Mouse (Mus musculus) stomach, embryonic 14.5 days (tissue): ENCODE measurements at regions not wholly inside any gene's neighbourhood (a gene's known extent, or its start where the extent isn't known, plus 50 kb on each side); places are given as distances from the start of the nearest gene placed in this dataset. TPM values are rescaled to one million over a fixed set of nuclear protein-coding genes. Genes with fewer than 3 reads are reported as not detected.

ENCODE experiments used
- ATAC-seq: fragments of 200-750 bp; cut with Nextera tagmentation; 2 replicates; pipeline ENCODE4 v1.8.0; 2017; ENCODE audit warnings: low read depth, moderate TSS enrichment; ENCODE audit not compliant: insufficient number of reproducible peaks, insufficient read depth, low FRiP score
- H3K27ac ChIP-seq: fragments of 300-500 bp; sonication (generic); 2 replicates; pipeline ENCODE4 v1.5.1; 2014; ENCODE audit warnings: mild to moderate bottlenecking, low read length, moderate library complexity, mixed read lengths
- H3K27me3 ChIP-seq: fragments of 300-500 bp; sonication (generic); 2 replicates; pipeline ENCODE4 v1.6.1; 2014; ENCODE audit warnings: low read length, control low read depth, mixed read lengths; ENCODE audit not compliant: control insufficient read depth, insufficient read depth
- H3K36me3 ChIP-seq: fragments of 300-500 bp; sonication (generic); 2 replicates; pipeline ENCODE4 v1.6.1; 2014; ENCODE audit warnings: mild to moderate bottlenecking, control low read depth, low read length, moderate library complexity, mixed read lengths; ENCODE audit not compliant: control insufficient read depth, insufficient read depth
- H3K4me1 ChIP-seq: fragments of 300-500 bp; sonication (generic); 2 replicates; pipeline ENCODE4 v1.6.1; 2014; ENCODE audit warnings: low read length, control low read depth, mixed read lengths; ENCODE audit not compliant: control insufficient read depth, insufficient read depth
- H3K4me2 ChIP-seq: fragments of 300-500 bp; sonication (generic); replicated peaks from 2 replicates; pipeline ENCODE4 v1.6.1; 2014; ENCODE audit warnings: low read depth, low read length, control low read depth
- H3K4me3 ChIP-seq: fragments of 300-500 bp; sonication (generic); 2 replicates; pipeline ENCODE4 v1.5.1; 2014; ENCODE audit warnings: low read depth, low read length, control low read depth
- H3K9ac ChIP-seq: fragments of 300-500 bp; sonication (generic); replicated peaks from 2 replicates; pipeline ENCODE4 v1.6.1; 2014; ENCODE audit warnings: low read depth, mild to moderate bottlenecking, control low read depth, low read length, moderate library complexity, mixed read lengths
- H3K9me3 ChIP-seq: fragments of 300-500 bp; sonication (generic); 2 replicates; pipeline ENCODE4 v1.6.1; 2016; ENCODE audit warnings: low read depth, low read length, control low read depth; ENCODE audit not compliant: control insufficient read depth
- WGBS: fragments of 180-500 bp; shearing (Covaris S2); extraction: QIAGEN DNeasy Blood & Tissue Kit; methylation state at CpG from one replicate; pipeline ENCODE4 v1.1.7; 2014; 5-methylcytosine and 5-hydroxymethylcytosine counted together
- microRNA-seq: library from miRNA; unstranded; fragments of <30 nt; microRNA quantifications from one replicate; pipeline ENCODE4, GENCODE M21; 2016

GRCm38 (mm10) chr7:35859601-35860000, 56.8 kb upstream of the Zfp507 start:
- H3K4me2 ChIP-seq, result no peak overlapping the region
- H3K9me3 ChIP-seq, result no peaks in the 10 kb centered on the region
- WGBS, result 21% methylated on average over 3 of the region's 3 CpGs
- H3K4me3 ChIP-seq, result no peak overlapping the region
- no peaks in the 10 kb centered on the region for H3K36me3 ChIP-seq
- H3K27ac ChIP-seq, result no peak overlapping the region
- H3K27me3 ChIP-seq, result no peaks in the 10 kb centered on the region
- no peak for ATAC-seq
- H3K9ac ChIP-seq, result no peak overlapping the region
- no peaks in the 10 kb centered on the region for H3K4me1 ChIP-seq

GRCm38 (mm10) chr7:35857693-35858092, 54.9 kb upstream of the Zfp507 start:
- Histone ChIP-seq H3K27me3 (no peaks in the 10 kb centered on the region), H3K27ac (no peak overlapping the region), H3K4me1 (no peaks in the 10 kb centered on the region), H3K9ac (no peak overlapping the region), H3K36me3 (no peaks in the 10 kb centered on the region), H3K9me3 (no peaks in the 10 kb centered on the region), H3K4me3 (no peak overlapping the region), H3K4me2 (no peak overlapping the region)
- 44% methylated on average over 10 of the region's 10 CpGs for WGBS
- no peak for ATAC-seq

Small RNAs in the stretch of these regions (microRNA-seq; reads per million reads assigned to microRNA genes)
- not detected for gene Gm23292
